Mouse (Mus musculus) hindbrain, postnatal 0 days (tissue): ENCODE results near the gene Best1. TPM values are rescaled to one million over a fixed set of nuclear protein-coding genes. Genes with fewer than 3 reads are reported as not detected.

Experiments used
- ATAC-seq: fragments of 200-750 bp; cut with Nextera tagmentation; 2 replicates; pipeline ENCODE4 v1.8.0; 2017; ENCODE audit warnings: mild to moderate bottlenecking, moderate TSS enrichment, moderate library complexity
- DNase-seq: peaks from one replicate; pipeline ENCODE4 v3.0.0-alpha.2; 2015; ENCODE audit warnings: low spot score
- H3K27ac ChIP-seq: fragments of 300-500 bp; sonication (generic); 2 replicates; pipeline ENCODE4 v1.5.1; 2014; ENCODE audit warnings: mild to moderate bottlenecking
- H3K27me3 ChIP-seq: fragments of 300-500 bp; sonication (generic); 2 replicates; pipeline ENCODE4 v1.6.1; 2014; ENCODE audit warnings: low read length, mixed read lengths; ENCODE audit not compliant: insufficient read depth
- H3K36me3 ChIP-seq: fragments of 300-500 bp; sonication (generic); 2 replicates; pipeline ENCODE4 v1.6.1; 2014; ENCODE audit warnings: low read length, mixed read lengths; ENCODE audit not compliant: insufficient read depth
- H3K4me1 ChIP-seq: fragments of 300-500 bp; sonication (generic); 2 replicates; pipeline ENCODE4 v1.6.1; 2014; ENCODE audit warnings: antibody characterized with exemption, low read length, mixed read lengths; ENCODE audit not compliant: insufficient read depth
- H3K4me2 ChIP-seq: fragments of 300-500 bp; sonication (generic); 2 replicates; pipeline ENCODE4 v1.6.1; 2014; ENCODE audit warnings: low read depth, mild to moderate bottlenecking, low read length, moderate library complexity, mixed read lengths
- H3K4me3 ChIP-seq: fragments of 300-500 bp; sonication (generic); 2 replicates; pipeline ENCODE4 v1.5.1; 2014; ENCODE audit warnings: low read length
- H3K9ac ChIP-seq: fragments of 300-500 bp; sonication (generic); replicated peaks from 2 replicates; pipeline ENCODE4 v1.6.1; 2014; ENCODE audit warnings: mild to moderate bottlenecking, low read length, moderate library complexity, mixed read lengths
- H3K9me3 ChIP-seq: fragments of 300-500 bp; sonication (generic); 2 replicates; pipeline ENCODE4 v1.6.1; 2016; ENCODE audit warnings: low read length, mixed read lengths
- CTCF ChIP-seq: IDR thresholded peaks from 2 replicates; pipeline ENCODE4 v1.5.1; 2016; ENCODE audit warnings: antibody characterized with exemption, control low read depth, low read depth
- WGBS: fragments of 180-500 bp; shearing (Covaris S2); extraction: QIAGEN DNeasy Blood & Tissue Kit; methylation state at CpG from one replicate; pipeline ENCODE4 v1.1.7; 2014; 5-methylcytosine and 5-hydroxymethylcytosine counted together
- polyA plus RNA-seq: library from polyadenylated mRNA; unstranded; fragments of >200 nt; fragmentation: Nextera tagmentation; extraction: Ambion mirVana; gene quantifications from 2 replicates; pipeline ENCODE4 v1.2.1, GENCODE M21; 2015
- total RNA-seq: library from RNA; depleted of rRNA; stranded (reverse); fragments of >200 nt; gene quantifications from 2 replicates; pipeline ENCODE4 v1.2.3, GENCODE M21; 2014

Gene Best1
- total and polyA plus RNA-seq, 2 experiments from 2014 or later = 1.5 to 3.0 TPM

DNA sequence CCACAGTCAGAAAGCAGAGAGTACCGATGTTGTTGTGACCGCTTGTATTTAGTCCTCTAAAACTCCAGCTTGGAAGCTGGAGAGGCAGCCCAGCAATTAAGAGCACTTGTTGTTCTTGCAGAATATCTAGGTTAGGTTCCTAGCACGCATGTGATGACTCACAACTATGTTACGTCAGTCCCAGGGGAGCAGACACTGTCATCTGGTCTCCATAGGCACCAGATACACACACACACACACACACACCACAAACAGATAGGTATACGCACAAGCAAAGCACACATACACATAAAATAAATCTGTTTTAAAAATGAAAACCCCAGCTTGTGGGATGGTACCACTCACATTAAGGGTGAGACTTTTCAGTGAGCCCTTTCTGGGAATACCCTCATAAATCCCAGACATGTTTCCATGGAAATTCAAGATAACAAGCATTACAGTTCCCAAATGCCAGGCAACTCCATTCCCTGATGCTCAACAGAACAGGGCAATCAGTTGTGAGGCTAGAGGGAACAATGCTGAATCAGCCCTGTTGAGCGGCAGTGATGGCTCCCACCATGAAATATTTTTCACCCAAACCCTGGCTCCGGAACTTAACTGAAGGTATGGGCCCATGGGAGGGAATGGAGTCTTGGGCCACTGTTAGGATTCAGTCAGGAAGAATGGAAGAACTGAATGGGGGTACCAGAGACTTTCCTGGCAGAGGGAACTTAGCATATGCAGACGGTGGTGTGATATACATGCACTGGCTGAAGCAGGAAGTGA is 55.5 kb downstream of the Best1 start:
- Histone ChIP-seq H3K27ac (no peak overlapping the region), H3K36me3 (no peaks in the 10 kb centered on the region), H3K4me3 (no peak overlapping the region), H3K27me3 (no peaks in the 10 kb centered on the region), H3K4me1 (no peaks in the 10 kb centered on the region), H3K4me2 (no peak overlapping the region), H3K9ac (no peak overlapping the region), H3K9me3 (no peaks in the 10 kb centered on the region)
- WGBS = 90% methylated on average over 8 of the region's 8 CpGs
- no peak for TF ChIP-seq CTCF
- ATAC-seq (no peak), DNase-seq (no peak)

DNA sequence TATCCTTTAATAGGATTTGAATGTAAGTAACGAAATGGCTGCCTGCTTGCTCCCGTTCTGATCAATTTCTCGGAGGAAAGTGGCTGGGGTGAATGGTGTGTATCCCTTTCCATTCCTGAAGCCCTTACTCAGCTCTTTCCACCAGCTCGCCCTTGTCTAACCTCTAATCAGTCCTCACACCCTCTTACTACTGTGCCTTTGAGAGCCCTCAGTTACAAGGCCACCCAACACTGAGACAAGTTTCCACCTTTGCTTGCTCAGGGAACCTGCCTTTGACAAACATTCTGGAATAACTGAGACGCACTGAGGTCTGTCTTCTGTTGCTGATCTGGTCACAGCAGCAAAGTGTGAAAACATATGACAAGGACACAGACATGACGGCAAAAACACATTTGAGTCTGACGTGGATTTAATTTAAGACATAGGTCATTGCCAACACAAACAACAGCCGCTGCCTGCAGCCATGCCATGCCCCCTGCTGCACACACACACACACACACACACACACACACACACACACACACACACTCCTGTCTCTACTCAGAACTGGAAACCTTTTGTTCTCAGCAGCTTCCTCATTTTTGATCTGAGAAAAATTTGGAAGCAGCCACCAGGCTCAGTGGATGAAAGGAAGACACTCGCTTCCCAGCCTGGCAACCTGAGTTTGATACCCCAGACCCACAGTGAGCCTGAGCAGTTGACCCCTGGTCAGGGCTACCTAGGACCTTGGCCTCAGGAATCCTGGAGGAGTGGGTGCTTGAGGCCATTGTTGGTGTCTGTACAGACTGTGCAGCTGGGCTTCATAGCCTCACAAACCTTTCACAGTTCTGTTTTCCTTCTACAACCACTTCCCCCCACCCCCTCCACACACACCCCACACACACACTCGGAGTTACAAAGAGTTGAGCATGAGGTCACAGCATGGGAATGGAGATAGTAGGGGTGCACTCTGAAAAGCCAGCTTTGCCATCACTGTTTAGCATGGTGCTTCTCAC is 58.6 kb downstream of the Best1 start:
- no peaks in the 10 kb centered on the region for H3K9me3 ChIP-seq
- H3K4me1 ChIP-seq = no peaks in the 10 kb centered on the region
- H3K9ac ChIP-seq = no peak overlapping the region
- no peaks in the 10 kb centered on the region for H3K36me3 ChIP-seq
- ATAC-seq (no peak), DNase-seq (no peak)
- no peak overlapping the region for H3K4me3 ChIP-seq
- no peak overlapping the region; the same call in 1 of the 2 replicates for H3K27ac ChIP-seq
- 62% methylated on average over 10 of the region's 10 CpGs for WGBS
- H3K27me3 ChIP-seq = no peaks in the 10 kb centered on the region
- H3K4me2 ChIP-seq = no peak overlapping the region
- no peak for TF ChIP-seq CTCF

DNA sequence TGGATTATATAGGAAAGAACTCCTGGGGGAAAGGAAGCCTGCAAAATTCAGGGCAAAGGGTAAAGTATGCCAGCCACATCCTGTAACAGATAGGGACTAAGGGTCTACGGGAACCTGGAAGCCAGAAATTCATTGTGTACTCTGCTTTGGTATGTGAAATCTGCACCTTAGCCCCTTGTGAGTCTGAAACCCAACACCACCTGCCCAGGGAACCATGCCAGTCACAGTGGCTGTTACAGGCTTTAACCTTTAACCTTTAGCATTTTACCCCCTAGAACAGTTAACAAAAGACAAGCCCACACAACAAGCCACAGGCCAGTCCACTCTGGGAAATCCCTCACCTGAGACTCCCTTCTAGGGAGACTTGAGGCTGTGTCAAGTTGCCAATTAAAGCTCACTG is 59.6 kb downstream of the Best1 start:
- Histone ChIP-seq H3K27ac (no peak overlapping the region), H3K27me3 (no peaks in the 10 kb centered on the region), H3K4me1 (no peaks in the 10 kb centered on the region), H3K36me3 (no peaks in the 10 kb centered on the region), H3K9ac (no peak overlapping the region), H3K9me3 (no peaks in the 10 kb centered on the region), H3K4me2 (no peak overlapping the region), H3K4me3 (no peak overlapping the region)
- ATAC-seq = no peak
- no peak for DNase-seq
- TF ChIP-seq CTCF = no peak
- WGBS = 64% methylated on average over 1 of the region's 1 CpGs

DNA sequence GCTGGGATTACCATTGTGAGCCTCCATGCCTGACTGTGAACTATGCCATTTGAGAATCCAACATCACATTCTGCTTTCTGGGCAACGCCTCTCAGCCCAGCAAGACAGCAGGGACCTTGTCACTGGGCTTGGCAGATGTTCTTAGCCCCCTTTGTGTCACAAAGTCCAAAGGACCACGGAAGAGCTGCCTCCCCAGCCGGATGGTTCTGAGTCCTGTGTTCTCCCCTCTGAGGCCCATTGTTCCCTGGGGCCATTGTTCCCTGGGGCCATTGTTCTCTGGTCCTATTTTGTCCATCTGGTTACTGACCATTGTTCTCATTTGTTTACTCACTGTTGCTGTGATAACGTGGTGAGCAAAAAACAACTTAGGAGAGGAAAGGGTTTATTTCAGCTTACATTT is 60.5 kb downstream of the Best1 start:
- Histone ChIP-seq H3K27ac (no peak overlapping the region), H3K27me3 (no peaks in the 10 kb centered on the region), H3K4me1 (no peaks in the 10 kb centered on the region), H3K4me2 (no peak overlapping the region), H3K36me3 (no peaks in the 10 kb centered on the region), H3K9me3 (no peaks in the 10 kb centered on the region), H3K4me3 (no peak overlapping the region), H3K9ac (no peak overlapping the region)
- 7% methylated on average over 4 of the region's 4 CpGs for WGBS
- TF ChIP-seq CTCF = no peak
- ATAC-seq = peak; percentile 29; the same call in 1 of the 2 replicates
- no peak for DNase-seq

DNA sequence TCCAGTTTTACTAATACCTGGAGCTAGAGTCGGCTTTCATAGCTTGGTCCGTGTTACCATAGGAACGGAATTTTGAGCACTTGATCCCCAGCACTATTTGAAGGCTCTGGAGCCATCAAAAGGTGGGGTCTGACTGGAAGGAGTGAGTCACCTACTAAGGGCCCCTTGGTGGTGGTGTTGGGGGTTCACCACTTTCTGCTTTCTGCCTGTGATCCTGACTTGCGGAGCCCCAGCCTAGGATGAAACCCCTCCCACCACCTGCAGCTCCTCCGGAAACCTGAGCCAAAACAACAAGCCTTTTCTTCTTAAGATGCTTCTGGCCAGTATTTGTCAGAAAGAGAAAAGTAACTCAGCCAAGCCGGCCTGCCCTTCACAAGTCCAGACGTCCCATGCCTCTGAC is 61.6 kb downstream of the Best1 start:
- no peaks in the 10 kb centered on the region for H3K27me3 ChIP-seq
- H3K9ac ChIP-seq = no peak overlapping the region
- H3K4me2 ChIP-seq = no peak overlapping the region
- no peaks in the 10 kb centered on the region for H3K36me3 ChIP-seq
- no peaks in the 10 kb centered on the region for H3K4me1 ChIP-seq
- no peak overlapping the region for H3K4me3 ChIP-seq
- no peak overlapping the region for H3K27ac ChIP-seq
- no peaks in the 10 kb centered on the region for H3K9me3 ChIP-seq
- WGBS = 54% methylated on average over 7 of the region's 7 CpGs
- ATAC-seq (no peak), DNase-seq (no peak)
- no peak for TF ChIP-seq CTCF

DNA sequence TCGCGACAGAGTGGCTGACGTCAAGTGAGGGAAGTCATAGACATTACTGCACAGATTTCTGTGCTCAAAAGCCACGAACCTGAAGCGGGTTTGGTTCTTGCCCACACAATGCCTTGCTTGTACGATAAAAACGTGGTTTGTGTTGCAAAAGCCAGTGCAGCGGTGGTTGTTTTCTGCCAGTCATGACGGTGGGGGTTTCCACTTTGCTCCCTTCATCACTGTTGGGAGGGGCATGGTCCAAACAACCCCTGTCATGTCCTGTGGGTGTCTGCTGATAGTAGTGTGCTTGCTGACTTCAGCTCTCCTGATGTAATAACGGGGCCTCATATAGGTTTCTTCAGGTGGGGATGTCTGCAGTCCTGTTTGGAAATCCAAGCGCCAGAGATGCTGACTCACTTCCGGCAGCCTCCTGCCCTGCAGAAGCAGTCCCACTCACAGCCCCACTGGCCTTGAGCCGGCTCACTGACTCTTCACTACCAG is 62.6 kb downstream of the Best1 start:
- H3K9ac ChIP-seq = no peak overlapping the region
- H3K4me1 ChIP-seq = no peaks in the 10 kb centered on the region
- H3K36me3 ChIP-seq = no peaks in the 10 kb centered on the region
- DNase-seq = no peak
- H3K27me3 ChIP-seq = no peaks in the 10 kb centered on the region
- H3K9me3 ChIP-seq = no peaks in the 10 kb centered on the region
- no peak for TF ChIP-seq CTCF
- ATAC-seq = no peak
- no peak overlapping the region for H3K27ac ChIP-seq
- H3K4me2 ChIP-seq = no peak overlapping the region
- no peak overlapping the region for H3K4me3 ChIP-seq
- 79% methylated on average over 13 of the region's 13 CpGs for WGBS
